Mouse (Mus musculus): ENCODE data around the gene Zic1. TPM values are rescaled to one million over a fixed set of nuclear protein-coding genes. Genes with fewer than 3 reads are reported as not detected.
A peak's percentile ranks its signal among the peaks of the same experiment; 100 is the strongest.

Gene Zic1
- polyA plus RNA-seq, 1 experiment, result 9.9 TPM

DNA sequence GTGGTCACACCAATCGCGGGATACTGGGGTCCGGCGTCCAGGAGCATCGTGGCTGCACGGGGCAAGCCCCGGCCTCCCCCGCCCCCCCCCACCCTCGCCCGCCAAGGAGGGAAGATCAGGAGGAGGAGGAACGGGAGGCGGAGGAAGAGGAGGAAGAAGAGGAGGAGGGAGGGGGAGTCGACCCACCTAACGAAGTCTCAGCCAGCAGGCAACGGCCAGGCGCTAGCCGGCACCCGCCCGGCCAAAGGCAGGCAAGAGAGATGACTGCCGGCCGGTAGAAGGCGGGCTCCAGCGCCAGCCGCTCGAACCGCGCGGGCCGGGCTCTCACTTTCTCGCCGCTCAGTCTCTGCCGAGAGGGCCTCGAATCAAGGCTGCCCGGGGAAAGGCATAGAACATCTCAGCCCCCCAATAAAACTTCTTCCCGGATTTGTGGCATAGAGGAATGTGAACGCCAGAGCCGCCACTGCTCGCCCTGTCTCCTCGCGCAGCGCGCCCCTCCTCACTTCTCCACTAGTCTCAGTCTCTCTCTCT lies 574 bp downstream of the Zic1 start:
- Histone ChIP-seq H3K79me2 (ENCODE audit: control insufficient read depth, insufficient read depth) (peaks cover 6% of the 10 kb centered on the region), H3K4me3 (ENCODE audit: insufficient read depth, poor library complexity, severe bottlenecking) (peak overlapping the region; percentile 14), H3K36me3 (ENCODE audit: control insufficient read depth, insufficient read depth) (no peaks in the 10 kb centered on the region), H3K79me3 (ENCODE audit: low read depth) (no peaks in the 10 kb centered on the region), H3ac (ENCODE audit: control insufficient read depth, insufficient read length, low read depth) (peak overlapping the region; percentile 47), H3K27me3 (ENCODE audit: control insufficient read depth, insufficient read depth, insufficient read length) (no peaks in the 10 kb centered on the region)
- no peak for TF ChIP-seq CEBPB (IDR thresholded peaks at IDR 0.05; ENCODE audit: low read depth)
- TF ChIP-seq FOSL1 (IDR thresholded peaks at IDR 0.05; ENCODE audit: insufficient read depth, low read length, poor library complexity, severe bottlenecking), result no peak
- TF ChIP-seq MYOD1 (IDR thresholded peaks at IDR 0.05; ENCODE audit: control insufficient read depth, insufficient read length, low read depth), result no peak
- TF ChIP-seq USF1 (IDR thresholded peaks at IDR 0.05; ENCODE audit: low read depth), result no peak
- TF ChIP-seq MYOG (IDR thresholded peaks at IDR 0.05; ENCODE audit: control insufficient read depth, extremely low read depth, insufficient read length), result no peak
- TF ChIP-seq MAX (IDR thresholded peaks at IDR 0.05), result no peak
- TF ChIP-seq CTCF (IDR thresholded peaks at IDR 0.05; ENCODE audit: control insufficient read depth, insufficient read depth, insufficient read length), result no peak

DNA sequence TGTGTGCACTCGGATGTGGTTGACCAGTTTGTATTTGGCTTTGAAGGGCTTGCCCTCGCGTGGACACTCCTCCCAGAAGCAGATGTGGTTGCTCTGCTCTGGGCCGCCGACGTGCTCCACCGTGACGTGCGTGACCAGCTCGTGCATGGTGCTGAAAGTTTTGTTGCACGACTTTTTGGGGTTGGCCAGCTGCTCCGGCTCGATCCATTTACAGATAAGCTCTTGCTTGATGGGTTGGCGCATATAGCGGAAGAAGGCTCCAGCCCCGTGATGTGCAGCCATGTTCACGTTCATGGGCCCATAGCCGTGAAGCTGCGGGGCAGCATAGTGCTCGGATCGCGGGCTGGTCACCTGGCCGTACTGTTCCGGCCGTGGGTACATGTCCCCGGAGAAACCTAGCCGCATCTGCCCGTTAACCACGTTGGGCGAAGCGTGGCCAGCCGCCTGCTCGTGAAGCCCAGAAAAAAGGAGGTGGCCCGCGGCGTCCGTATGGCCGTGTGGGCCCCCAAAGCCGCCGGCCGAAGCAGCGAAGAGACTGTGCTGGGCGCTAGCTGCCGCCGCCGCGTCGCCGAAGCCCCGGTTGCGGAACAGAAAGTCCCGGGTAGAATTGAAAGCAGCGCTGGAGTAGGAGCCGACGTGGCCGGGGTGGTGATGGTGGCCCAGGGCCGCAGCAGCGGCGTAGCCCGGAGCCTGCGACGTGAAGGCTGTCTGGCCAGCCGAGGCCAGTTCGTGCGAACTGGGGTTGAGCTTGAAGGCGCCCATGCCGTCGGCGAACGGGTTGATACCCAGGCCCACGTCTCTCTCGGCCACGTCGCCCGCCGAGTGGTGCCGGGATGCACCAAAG lies 1.3 kb downstream of the Zic1 start:
- Histone ChIP-seq H3K79me2 (ENCODE audit: control insufficient read depth, insufficient read depth) (peaks cover 6% of the 10 kb centered on the region), H3K36me3 (ENCODE audit: control insufficient read depth, insufficient read depth) (no peaks in the 10 kb centered on the region), H3K4me3 (ENCODE audit: insufficient read depth, poor library complexity, severe bottlenecking) (peak overlapping the region; percentile 11), H3K79me3 (ENCODE audit: low read depth) (no peaks in the 10 kb centered on the region), H3ac (ENCODE audit: control insufficient read depth, insufficient read length, low read depth) (peak overlapping the region; percentile 47), H3K27me3 (ENCODE audit: control insufficient read depth, insufficient read depth, insufficient read length) (no peaks in the 10 kb centered on the region)
- TF ChIP-seq MYOD1 (IDR thresholded peaks at IDR 0.05; ENCODE audit: control insufficient read depth, insufficient read length, low read depth) (no peak), FOSL1 (IDR thresholded peaks at IDR 0.05; ENCODE audit: insufficient read depth, low read length, poor library complexity, severe bottlenecking) (no peak), CEBPB (IDR thresholded peaks at IDR 0.05; ENCODE audit: low read depth) (no peak), USF1 (IDR thresholded peaks at IDR 0.05; ENCODE audit: low read depth) (no peak), MYOG (IDR thresholded peaks at IDR 0.05; ENCODE audit: control insufficient read depth, extremely low read depth, insufficient read length) (no peak), MAX (IDR thresholded peaks at IDR 0.05) (no peak), CTCF (IDR thresholded peaks at IDR 0.05; ENCODE audit: control insufficient read depth, insufficient read depth, insufficient read length) (no peak)

GRCm38 (mm10) chr9:91363814-91364126 lies 1.8 kb downstream of the Zic1 start:
- H3K36me3 ChIP-seq (ENCODE audit: control insufficient read depth, insufficient read depth), result no peaks in the 10 kb centered on the region
- H3K79me2 ChIP-seq (ENCODE audit: control insufficient read depth, insufficient read depth), result peaks cover 6% of the 10 kb centered on the region
- H3K4me3 ChIP-seq (ENCODE audit: insufficient read depth, poor library complexity, severe bottlenecking), result peak overlapping the region; percentile 11
- TF ChIP-seq MYOD1 (IDR thresholded peaks at IDR 0.05; ENCODE audit: control insufficient read depth, insufficient read length, low read depth), result no peak
- no peak for TF ChIP-seq MYOG (IDR thresholded peaks at IDR 0.05; ENCODE audit: control insufficient read depth, extremely low read depth, insufficient read length)
- no peak for TF ChIP-seq FOSL1 (IDR thresholded peaks at IDR 0.05; ENCODE audit: insufficient read depth, low read length, poor library complexity, severe bottlenecking)
- TF ChIP-seq CTCF (IDR thresholded peaks at IDR 0.05; ENCODE audit: control insufficient read depth, insufficient read depth, insufficient read length), result no peak
- no peak for TF ChIP-seq MAX (IDR thresholded peaks at IDR 0.05)
- no peak for TF ChIP-seq CEBPB (IDR thresholded peaks at IDR 0.05; ENCODE audit: low read depth)
- TF ChIP-seq USF1 (IDR thresholded peaks at IDR 0.05; ENCODE audit: low read depth), result no peak
- no peaks in the 10 kb centered on the region for H3K27me3 ChIP-seq (ENCODE audit: control insufficient read depth, insufficient read depth, insufficient read length)
- no peaks in the 10 kb centered on the region for H3K79me3 ChIP-seq (ENCODE audit: low read depth)
- no peak overlapping the region for H3ac ChIP-seq (ENCODE audit: control insufficient read depth, insufficient read length, low read depth)

GRCm38 (mm10) chr9:91363011-91363730 lies 2.4 kb downstream of the Zic1 start:
- no peaks in the 10 kb centered on the region for H3K36me3 ChIP-seq (ENCODE audit: control insufficient read depth, insufficient read depth)
- H3K27me3 ChIP-seq (ENCODE audit: control insufficient read depth, insufficient read depth, insufficient read length), result no peaks in the 10 kb centered on the region
- no peak overlapping the region for H3ac ChIP-seq (ENCODE audit: control insufficient read depth, insufficient read length, low read depth)
- TF ChIP-seq FOSL1 (IDR thresholded peaks at IDR 0.05; ENCODE audit: insufficient read depth, low read length, poor library complexity, severe bottlenecking) (no peak), USF1 (IDR thresholded peaks at IDR 0.05; ENCODE audit: low read depth) (no peak), CTCF (IDR thresholded peaks at IDR 0.05; ENCODE audit: control insufficient read depth, insufficient read depth, insufficient read length) (no peak), MYOG (IDR thresholded peaks at IDR 0.05; ENCODE audit: control insufficient read depth, extremely low read depth, insufficient read length) (no peak), MYOD1 (IDR thresholded peaks at IDR 0.05; ENCODE audit: control insufficient read depth, insufficient read length, low read depth) (no peak), MAX (IDR thresholded peaks at IDR 0.05) (no peak), CEBPB (IDR thresholded peaks at IDR 0.05; ENCODE audit: low read depth) (no peak)
- H3K79me3 ChIP-seq (ENCODE audit: low read depth), result no peaks in the 10 kb centered on the region
- peaks cover 6% of the 10 kb centered on the region for H3K79me2 ChIP-seq (ENCODE audit: control insufficient read depth, insufficient read depth)
- H3K4me3 ChIP-seq (ENCODE audit: insufficient read depth, poor library complexity, severe bottlenecking), result no peak overlapping the region

DNA sequence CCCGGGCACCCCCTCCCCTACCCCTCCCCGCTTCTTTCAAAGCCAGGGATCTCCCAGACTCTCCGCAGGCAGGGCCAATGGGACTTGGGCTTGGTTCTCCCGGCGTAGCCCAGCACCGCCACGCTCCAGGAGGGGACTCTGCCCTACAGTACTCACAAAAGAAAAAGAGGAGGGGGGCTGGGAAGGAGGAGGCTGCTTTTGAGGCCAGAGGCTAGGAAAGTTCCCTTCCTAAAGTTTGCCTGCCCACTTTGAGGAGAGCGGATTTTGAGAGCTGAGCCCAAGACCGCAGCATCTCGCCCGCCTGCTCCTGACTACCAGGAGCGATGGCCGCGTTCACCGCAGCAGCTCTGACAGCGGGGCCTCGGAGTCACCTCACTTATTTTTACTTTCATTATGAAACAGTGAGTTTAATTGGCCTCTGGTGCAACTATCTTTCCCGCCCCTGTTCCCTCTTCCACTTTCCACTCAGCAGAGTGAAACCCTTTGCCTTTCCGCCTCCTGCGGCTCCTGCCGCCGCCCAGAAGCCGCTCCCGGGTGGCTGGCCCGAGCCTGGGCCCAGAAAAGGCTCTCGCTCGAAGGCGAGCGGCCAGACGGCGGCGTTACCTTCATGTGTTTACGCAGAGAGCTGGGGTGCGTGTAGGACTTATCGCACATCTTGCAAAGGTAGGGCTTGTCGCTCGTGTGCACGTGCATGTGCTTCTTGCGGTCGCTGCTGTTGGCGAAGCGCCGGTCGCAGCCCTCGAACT lies 3.6 kb downstream of the Zic1 start, which contains the start of gene Zic4:
Zic4 (plus strand) TSS at position 558 of the 746 bp plus-strand sequence.
- Histone ChIP-seq H3K36me3 (ENCODE audit: control insufficient read depth, insufficient read depth) (no peaks in the 10 kb centered on the region), H3K4me3 (ENCODE audit: insufficient read depth, poor library complexity, severe bottlenecking) (no peak within 1 kb of the TSS), H3ac (ENCODE audit: control insufficient read depth, insufficient read length, low read depth) (peak within 1 kb of the TSS; percentile 48), H3K79me2 (ENCODE audit: control insufficient read depth, insufficient read depth) (peaks cover 6% of the 10 kb centered on the region), H3K27me3 (ENCODE audit: control insufficient read depth, insufficient read depth, insufficient read length) (no peaks in the 10 kb centered on the region), H3K79me3 (ENCODE audit: low read depth) (no peaks in the 10 kb centered on the region)
- no peak for TF ChIP-seq MYOG (IDR thresholded peaks at IDR 0.05; ENCODE audit: control insufficient read depth, extremely low read depth, insufficient read length)
- no peak for TF ChIP-seq CEBPB (IDR thresholded peaks at IDR 0.05; ENCODE audit: low read depth)
- TF ChIP-seq USF1 (IDR thresholded peaks at IDR 0.05; ENCODE audit: low read depth), result no peak

Measured in C2C12 (cell line).